Mouse (Mus musculus) liver, postnatal 0 days (tissue): ENCODE data around the gene Sap30l. TPM values are rescaled to one million over a fixed set of nuclear protein-coding genes. Genes with fewer than 3 reads are reported as not detected.

Experiments used
- ATAC-seq: fragments of 200-750 bp; cut with Nextera tagmentation; 2 replicates; pipeline ENCODE4 v1.8.0; 2017; ENCODE audit warnings: mild to moderate bottlenecking, moderate library complexity
- DNase-seq: peaks from one replicate; pipeline ENCODE4 v3.0.0-alpha.2; 2016
- H3K27ac ChIP-seq: fragments of 300-500 bp; sonication (generic); 2 replicates; pipeline ENCODE4 v1.5.1; 2014; ENCODE audit warnings: antibody characterized with exemption, moderate library complexity, mild to moderate bottlenecking, low read depth
- H3K27me3 ChIP-seq: fragments of 300-500 bp; sonication (generic); 2 replicates; pipeline ENCODE4 v1.6.1; 2014; ENCODE audit warnings: low read length, control low read depth, mixed read lengths; ENCODE audit not compliant: insufficient read depth
- H3K36me3 ChIP-seq: fragments of 300-500 bp; sonication (generic); replicated peaks from 2 replicates; pipeline ENCODE4 v1.6.1; 2014; ENCODE audit warnings: mild to moderate bottlenecking, control low read depth, low read length, moderate library complexity, mixed read lengths; ENCODE audit not compliant: insufficient read depth
- H3K4me1 ChIP-seq: fragments of 300-500 bp; sonication (generic); 2 replicates; pipeline ENCODE4 v1.6.1; 2014; ENCODE audit warnings: antibody characterized with exemption, mild to moderate bottlenecking, control low read depth; ENCODE audit not compliant: insufficient read depth
- H3K4me2 ChIP-seq: fragments of 300-500 bp; sonication (generic); 2 replicates; pipeline ENCODE4 v1.6.1; 2014; ENCODE audit warnings: low read depth, mild to moderate bottlenecking, low read length, moderate library complexity, mixed read lengths
- H3K4me3 ChIP-seq: fragments of 300-500 bp; sonication (generic); 2 replicates; pipeline ENCODE4 v1.5.1; 2014; ENCODE audit warnings: low read depth, low read length
- H3K9ac ChIP-seq: fragments of 300-500 bp; sonication (generic); replicated peaks from 2 replicates; pipeline ENCODE4 v1.6.1; 2014; ENCODE audit warnings: mild to moderate bottlenecking, moderate library complexity
- H3K9me3 ChIP-seq: fragments of 300-500 bp; sonication (generic); 2 replicates; pipeline ENCODE4 v1.6.1; 2016; ENCODE audit warnings: mild to moderate bottlenecking, control low read depth, low read length, mixed read lengths
- CTCF ChIP-seq: sonication (generic); IDR thresholded peaks from 2 replicates; pipeline ENCODE4 v1.5.1; 2016; ENCODE audit warnings: antibody characterized with exemption, low read depth
- EP300 ChIP-seq: IDR thresholded peaks from 2 replicates; pipeline ENCODE4 v1.6.1; 2016; ENCODE audit warnings: antibody characterized with exemption, low read depth, mild to moderate bottlenecking
- WGBS: fragments of 180-500 bp; shearing (Covaris S2); extraction: QIAGEN DNeasy Blood & Tissue Kit; methylation state at CpG from one replicate; pipeline ENCODE4 v1.1.7; 2014; ENCODE audit not compliant: insufficient replicate concordance; 5-methylcytosine and 5-hydroxymethylcytosine counted together
- polyA plus RNA-seq: library from polyadenylated mRNA; unstranded; fragments of >200 nt; fragmentation: Nextera tagmentation; extraction: Ambion mirVana; gene quantifications from 2 replicates; pipeline ENCODE4 v1.2.1, GENCODE M21; 2015

The Sap30l gene
- polyA plus RNA-seq, 1 experiment from 2014 or later = 5.8 TPM

DNA sequence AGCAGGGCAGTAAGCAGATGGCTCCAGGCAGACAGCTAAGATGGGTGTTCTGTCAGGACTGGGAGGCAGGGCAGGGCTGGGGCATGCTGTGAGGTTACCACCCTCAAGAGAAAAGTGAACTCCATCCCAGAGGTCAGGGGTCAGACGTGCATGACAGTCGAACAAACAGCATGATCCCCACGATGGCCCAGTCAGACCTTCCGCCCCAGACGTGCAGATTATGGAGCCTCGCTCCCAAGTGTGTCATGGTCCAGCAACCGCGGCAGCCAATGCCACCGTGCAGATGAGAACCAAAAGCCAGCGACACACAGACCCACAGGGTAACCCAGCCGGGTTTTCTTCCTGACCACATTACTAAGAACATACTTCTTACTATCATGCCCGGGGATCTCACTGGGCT lies 34.8 kb upstream of the Sap30l start:
- H3K4me2 ChIP-seq = no peak overlapping the region
- H3K4me1 ChIP-seq = 0 out of 2 replicates have a peak, but pooled peaks cover 3% of the 10 kb centered on the region
- H3K27me3 ChIP-seq = no peaks in the 10 kb centered on the region
- no peak overlapping the region for H3K4me3 ChIP-seq
- TF ChIP-seq CTCF (no peak), EP300 (no peak)
- no peak overlapping the region for H3K27ac ChIP-seq
- ATAC-seq (no peak), DNase-seq (no peak)
- WGBS = 64% methylated on average over 12 of the region's 12 CpGs
- no peaks in the 10 kb centered on the region for H3K9me3 ChIP-seq
- no peak overlapping the region for H3K9ac ChIP-seq
- H3K36me3 ChIP-seq = peaks cover 3% of the 10 kb centered on the region; the same call in 1 of the 2 replicates

DNA sequence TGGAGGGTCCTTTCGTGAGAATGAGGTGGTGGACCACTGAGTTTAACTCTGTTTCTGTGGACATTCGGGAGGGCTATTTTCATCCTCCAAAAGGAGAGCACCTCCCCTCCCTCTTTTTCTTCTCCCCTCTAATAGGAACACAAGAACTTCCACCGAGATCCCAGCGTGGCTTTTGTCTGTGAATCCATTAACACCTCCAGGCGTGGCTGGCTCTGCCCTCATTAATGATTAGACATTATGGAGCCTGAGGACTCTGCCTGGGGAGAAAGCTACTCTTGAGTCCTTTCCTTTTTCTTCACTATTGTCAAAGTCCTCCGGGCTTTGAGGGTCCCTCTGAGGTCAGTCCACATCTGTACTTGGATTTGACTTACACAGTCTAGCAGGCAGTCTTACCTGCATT lies 34.3 kb upstream of the Sap30l start:
- Histone ChIP-seq H3K9ac (no peak overlapping the region), H3K27me3 (no peaks in the 10 kb centered on the region), H3K4me1 (0 out of 2 replicates have a peak, but pooled peaks cover 3% of the 10 kb centered on the region), H3K9me3 (no peaks in the 10 kb centered on the region), H3K4me3 (no peak overlapping the region), H3K27ac (no peak overlapping the region), H3K4me2 (no peak overlapping the region), H3K36me3 (peaks cover 3% of the 10 kb centered on the region; the same call in 1 of the 2 replicates)
- WGBS = 68% methylated on average over 6 of the region's 6 CpGs
- no peak for DNase-seq
- ATAC-seq = no peak
- no peak for TF ChIP-seq EP300
- TF ChIP-seq CTCF = no peak

DNA sequence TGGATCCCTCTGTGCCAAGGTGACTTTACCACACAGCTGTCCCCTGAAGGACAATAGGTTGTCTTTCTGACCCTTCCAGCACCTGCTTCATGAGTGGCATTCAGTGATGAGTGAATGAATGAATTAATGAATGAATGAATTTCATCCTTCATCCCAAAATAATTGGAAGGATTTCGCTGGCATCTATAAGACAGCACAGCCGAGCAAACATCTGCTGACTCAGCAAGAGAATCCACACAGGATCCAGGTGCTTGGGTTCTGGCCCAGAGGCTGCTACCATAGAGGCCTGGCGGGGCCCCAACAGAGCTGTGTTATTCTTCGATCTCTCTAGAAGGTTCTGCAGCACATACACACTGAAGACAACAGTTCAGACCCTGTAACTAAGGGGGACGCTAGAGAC lies 30.7 kb upstream of the Sap30l start:
- Histone ChIP-seq H3K9ac (no peak overlapping the region), H3K4me1 (0 out of 2 replicates have a peak, but pooled peaks cover 3% of the 10 kb centered on the region), H3K27ac (no peak overlapping the region), H3K4me3 (no peak overlapping the region), H3K4me2 (no peak overlapping the region), H3K27me3 (no peaks in the 10 kb centered on the region), H3K9me3 (no peaks in the 10 kb centered on the region), H3K36me3 (peaks cover 3% of the 10 kb centered on the region; the same call in 1 of the 2 replicates)
- ATAC-seq = no peak
- WGBS = 92% methylated on average over 5 of the region's 5 CpGs
- no peak for DNase-seq
- TF ChIP-seq EP300 (no peak), CTCF (no peak)

DNA sequence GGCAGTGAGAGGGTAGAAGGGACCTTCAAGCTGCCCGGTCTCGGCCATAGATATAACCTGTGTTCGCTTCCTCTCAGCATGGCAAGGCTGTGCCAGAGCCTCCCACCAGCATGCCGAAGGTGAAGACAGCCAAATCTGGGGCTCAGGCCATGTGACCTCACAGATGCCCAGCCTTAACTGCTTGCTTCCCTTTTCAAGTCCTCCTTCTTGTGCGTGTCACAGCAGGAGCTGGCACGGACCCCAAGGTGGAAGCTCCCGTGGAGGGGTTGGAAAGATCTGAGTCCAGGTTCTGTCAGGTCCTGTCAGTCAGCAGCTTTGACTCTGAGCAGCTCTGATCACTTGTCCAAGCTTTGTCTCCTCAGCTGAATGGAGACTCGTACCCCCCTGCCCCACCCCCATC lies 29.8 kb upstream of the Sap30l start:
- WGBS = 86% methylated on average over 8 of the region's 8 CpGs
- Histone ChIP-seq H3K9me3 (no peaks in the 10 kb centered on the region), H3K36me3 (peaks cover 3% of the 10 kb centered on the region; the same call in 1 of the 2 replicates), H3K4me3 (no peak overlapping the region), H3K4me1 (no peaks in the 10 kb centered on the region), H3K4me2 (no peak overlapping the region), H3K9ac (no peak overlapping the region), H3K27me3 (no peaks in the 10 kb centered on the region), H3K27ac (no peak overlapping the region)
- no peak for DNase-seq
- no peak for ATAC-seq
- no peak for TF ChIP-seq EP300
- TF ChIP-seq CTCF = no peak

DNA sequence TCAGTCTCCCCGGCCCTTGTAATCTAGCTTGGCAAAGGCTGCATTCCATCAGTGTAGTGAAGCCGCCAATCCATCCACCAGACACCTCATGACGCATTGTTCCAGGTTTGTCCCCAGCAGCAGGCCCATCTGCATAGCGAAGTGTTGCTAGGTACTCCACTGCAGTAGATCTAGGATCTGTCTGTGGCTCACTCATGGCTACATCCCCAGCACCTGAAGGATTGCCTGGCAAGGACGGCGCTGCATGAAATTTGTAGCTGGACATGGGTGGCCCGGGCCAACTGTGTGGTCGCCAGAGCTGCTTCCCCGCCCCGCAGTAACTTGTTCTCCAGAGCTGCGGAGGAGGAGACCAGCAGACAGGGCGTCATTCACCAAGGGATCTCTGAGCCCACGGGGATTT lies 28.0 kb upstream of the Sap30l start:
- Histone ChIP-seq H3K4me1 (no peaks in the 10 kb centered on the region), H3K36me3 (peaks cover 3% of the 10 kb centered on the region; the same call in 1 of the 2 replicates), H3K9ac (no peak overlapping the region), H3K27ac (no peak overlapping the region), H3K9me3 (no peaks in the 10 kb centered on the region), H3K27me3 (no peaks in the 10 kb centered on the region), H3K4me2 (no peak overlapping the region), H3K4me3 (no peak overlapping the region)
- ATAC-seq = no peak
- 64% methylated on average over 13 of the region's 13 CpGs for WGBS
- TF ChIP-seq CTCF (no peak), EP300 (no peak)
- no peak for DNase-seq

DNA sequence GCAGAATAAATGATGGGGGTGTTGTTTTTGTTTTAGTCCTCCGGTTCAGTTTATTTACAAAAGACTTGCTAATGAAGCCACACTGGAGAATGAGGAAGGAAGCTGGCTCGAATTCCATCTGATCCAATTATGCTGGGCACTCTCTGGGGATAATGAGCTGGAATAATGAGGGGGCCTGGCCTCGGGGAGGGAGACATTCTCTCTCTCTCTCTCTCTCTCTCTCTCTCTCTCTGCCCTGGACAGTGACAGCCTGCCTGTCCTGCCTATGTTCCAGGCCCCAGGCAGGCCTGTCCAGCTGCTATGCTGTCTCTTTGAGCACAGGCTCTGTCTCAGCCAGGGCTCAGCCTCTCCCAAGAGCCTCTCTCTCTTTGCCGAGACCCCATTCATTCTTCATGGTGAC lies 27.5 kb upstream of the Sap30l start:
- no peak overlapping the region for H3K27ac ChIP-seq
- no peak for DNase-seq
- no peak overlapping the region for H3K9ac ChIP-seq
- no peak overlapping the region for H3K4me2 ChIP-seq
- no peaks in the 10 kb centered on the region for H3K4me1 ChIP-seq
- WGBS = 57% methylated on average over 4 of the region's 4 CpGs
- H3K36me3 ChIP-seq = peaks cover 3% of the 10 kb centered on the region; the same call in 1 of the 2 replicates
- H3K4me3 ChIP-seq = no peak overlapping the region
- H3K27me3 ChIP-seq = no peaks in the 10 kb centered on the region
- no peaks in the 10 kb centered on the region for H3K9me3 ChIP-seq
- TF ChIP-seq CTCF = no peak
- TF ChIP-seq EP300 = no peak
- no peak for ATAC-seq

DNA sequence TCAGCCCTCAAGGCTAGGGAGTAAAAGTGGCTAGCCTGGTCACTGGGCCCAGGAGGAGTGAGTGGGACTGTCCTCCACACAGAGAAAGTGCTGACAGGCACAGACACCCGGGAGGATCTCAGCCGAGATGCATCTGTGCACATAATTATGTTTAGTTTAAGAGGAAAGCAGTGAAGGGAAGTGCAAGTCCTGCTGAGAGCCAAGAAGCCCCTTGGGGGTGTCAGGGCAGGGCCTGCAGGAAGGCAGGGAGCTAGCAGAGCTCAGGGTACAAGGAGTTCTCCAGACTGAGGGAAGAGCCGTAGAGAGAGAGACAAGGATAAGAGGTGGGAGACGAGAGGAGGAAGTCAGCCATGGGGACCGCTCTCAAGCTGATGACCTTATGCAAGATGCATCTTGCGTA lies 25.6 kb upstream of the Sap30l start:
- H3K4me1 ChIP-seq = no peaks in the 10 kb centered on the region
- 64% methylated on average over 6 of the region's 6 CpGs for WGBS
- H3K27ac ChIP-seq = no peak overlapping the region
- no peaks in the 10 kb centered on the region for H3K9me3 ChIP-seq
- H3K36me3 ChIP-seq = no peaks in the 10 kb centered on the region; the same call in 1 of the 2 replicates
- TF ChIP-seq CTCF = no peak
- TF ChIP-seq EP300 = no peak
- no peak overlapping the region for H3K4me2 ChIP-seq
- H3K4me3 ChIP-seq = no peak overlapping the region
- no peaks in the 10 kb centered on the region for H3K27me3 ChIP-seq
- no peak for ATAC-seq
- no peak overlapping the region for H3K9ac ChIP-seq
- DNase-seq = no peak
